Mouse (Mus musculus): ENCODE measurements at regions not wholly inside any gene's neighbourhood (a gene's known extent, or its start where the extent isn't known, plus 50 kb on each side); places are given as distances from the start of the nearest gene placed in this dataset.
A peak's percentile ranks its signal among the peaks of the same experiment; 100 is the strongest.

- no peak for ATAC-seq
- DNase-seq (ENCODE audit: low read depth, low spot score), result no peak
- peaks cover 16% of the 10 kb centered on the region for H3K27me3 ChIP-seq
- POLR2A ChIA-PET, result no interaction called here
- in situ Hi-C loops (cut with MboI; ENCODE audit: low pct_unique_long_range_greater_than_20kb), result no loop called here
- no peak for TF ChIP-seq CTCF (IDR thresholded peaks at IDR 0.05)
- CTCF ChIA-PET, result no interaction called here
Observed at GRCm38 (mm10) chr5:106277231-106277630, 180.7 kb downstream of the Barhl2 start.

GRCm38 (mm10) chr5:106276186-106276585 is 181.8 kb downstream of the Barhl2 start:
- in situ Hi-C loops (cut with MboI; ENCODE audit: low pct_unique_long_range_greater_than_20kb), result no loop called here
- POLR2A ChIA-PET, result no interaction called here

GRCm38 (mm10) chr5:106274617-106275016 is 183.3 kb downstream of the Barhl2 start:
- in situ Hi-C loops (cut with MboI; ENCODE audit: low pct_unique_long_range_greater_than_20kb), result no loop called here
- ChIA-PET CTCF (no interaction called here), POLR2A (no interaction called here)
- no peak for ATAC-seq
- peaks cover 10% of the 10 kb centered on the region for H3K27me3 ChIP-seq
- no peak for DNase-seq (ENCODE audit: low read depth, low spot score)
- TF ChIP-seq CTCF (IDR thresholded peaks at IDR 0.05), result peak; percentile 62

More at GRCm38 (mm10) chr5:106276186-106276585, 181.8 kb downstream of the Barhl2 start:
- H3K27me3 ChIP-seq, result peaks cover 7% of the 10 kb centered on the region
- TF ChIP-seq CTCF (IDR thresholded peaks at IDR 0.05), result no peak
- ATAC-seq (no peak), DNase-seq (ENCODE audit: low read depth, low spot score) (no peak)
- CTCF ChIA-PET, result interaction anchor here (1.3 kb wide), 1 partner anchor 28 kb away, joined by 3 read pairs; no protein-coding TSS in a partner anchor

- ATAC-seq (no peak), DNase-seq (ENCODE audit: low read depth, low spot score) (no peak)
- no peak for TF ChIP-seq CTCF (IDR thresholded peaks at IDR 0.05)
- POLR2A ChIA-PET, result no interaction called here
- H3K27me3 ChIP-seq, result peaks cover 31% of the 10 kb centered on the region
- CTCF ChIA-PET, result no interaction called here
- in situ Hi-C loops (cut with MboI; ENCODE audit: low pct_unique_long_range_greater_than_20kb), result no loop called here
Observed at GRCm38 (mm10) chr5:106264536-106264935, 193.4 kb downstream of the Barhl2 start.

GRCm38 (mm10) chr5:106257179-106257578 is 200.8 kb downstream of the Barhl2 start:
- TF ChIP-seq CTCF (IDR thresholded peaks at IDR 0.05), result no peak

GRCm38 (mm10) chr5:106229154-106229553 is 228.8 kb downstream of the Barhl2 start:
- H3K27me3 ChIP-seq, result peaks cover 18% of the 10 kb centered on the region
- no peak for TF ChIP-seq CTCF (IDR thresholded peaks at IDR 0.05)
- no peak for DNase-seq (ENCODE audit: low read depth, low spot score)
- POLR2A ChIA-PET, result no interaction called here
- ATAC-seq, result no peak
- in situ Hi-C loops (cut with MboI; ENCODE audit: low pct_unique_long_range_greater_than_20kb), result no loop called here
- CTCF ChIA-PET, result no interaction called here

More at GRCm38 (mm10) chr5:106257179-106257578, 200.8 kb downstream of the Barhl2 start:
- ATAC-seq (no peak), DNase-seq (ENCODE audit: low read depth, low spot score) (no peak)
- H3K27me3 ChIP-seq, result peaks cover 15% of the 10 kb centered on the region
- ChIA-PET POLR2A (no interaction called here), CTCF (no interaction called here)
- in situ Hi-C loops (cut with MboI; ENCODE audit: low pct_unique_long_range_greater_than_20kb), result no loop called here

- in situ Hi-C loops (cut with MboI; ENCODE audit: low pct_unique_long_range_greater_than_20kb), result no loop called here
- no peak for DNase-seq (ENCODE audit: low read depth, low spot score)
- peaks cover 14% of the 10 kb centered on the region for H3K27me3 ChIP-seq
- no peak for TF ChIP-seq CTCF (IDR thresholded peaks at IDR 0.05)
- CTCF ChIA-PET, result no interaction called here
- POLR2A ChIA-PET, result no interaction called here
- ATAC-seq, result no peak
Observed at GRCm38 (mm10) chr5:106224141-106224540, 233.8 kb downstream of the Barhl2 start.

- DNase-seq (ENCODE audit: low read depth, low spot score) (no peak), ATAC-seq (no peak)
- ChIA-PET POLR2A (no interaction called here), CTCF (interaction anchor here (0.8 kb wide), 1 partner anchor 13 kb away, joined by 3 read pairs; no protein-coding TSS in a partner anchor)
- in situ Hi-C loops (cut with MboI; ENCODE audit: low pct_unique_long_range_greater_than_20kb), result no loop called here
- no peak for TF ChIP-seq CTCF (IDR thresholded peaks at IDR 0.05)
- peaks cover 24% of the 10 kb centered on the region for H3K27me3 ChIP-seq
Observed at GRCm38 (mm10) chr5:106209543-106209942, 248.4 kb downstream of the Barhl2 start.

- peaks cover 31% of the 10 kb centered on the region for H3K27me3 ChIP-seq
- in situ Hi-C loops (cut with MboI; ENCODE audit: low pct_unique_long_range_greater_than_20kb), result no loop called here
- DNase-seq (ENCODE audit: low read depth, low spot score), result no peak
- no peak for ATAC-seq
- ChIA-PET CTCF (no interaction called here), POLR2A (no interaction called here)
- no peak for TF ChIP-seq CTCF (IDR thresholded peaks at IDR 0.05)
Observed at GRCm38 (mm10) chr5:106207706-106208105, 250.3 kb downstream of the Barhl2 start.

GRCm38 (mm10) chr5:106205724-106206123 is 252.2 kb downstream of the Barhl2 start:
- CTCF ChIA-PET, result no interaction called here
- ATAC-seq (no peak), DNase-seq (ENCODE audit: low read depth, low spot score) (no peak)
- in situ Hi-C loops (cut with MboI; ENCODE audit: low pct_unique_long_range_greater_than_20kb), result no loop called here
- POLR2A ChIA-PET, result no interaction called here
- peaks cover 28% of the 10 kb centered on the region for H3K27me3 ChIP-seq
- no peak for TF ChIP-seq CTCF (IDR thresholded peaks at IDR 0.05)

GRCm38 (mm10) chr5:106200631-106201030 is 257.3 kb downstream of the Barhl2 start:
- in situ Hi-C loops (cut with MboI; ENCODE audit: low pct_unique_long_range_greater_than_20kb), result no loop called here
- no peak for DNase-seq (ENCODE audit: low read depth, low spot score)
- ChIA-PET POLR2A (no interaction called here), CTCF (no interaction called here)
- no peak for ATAC-seq
- H3K27me3 ChIP-seq, result peaks cover 22% of the 10 kb centered on the region
- TF ChIP-seq CTCF (IDR thresholded peaks at IDR 0.05), result no peak

- peaks cover 10% of the 10 kb centered on the region for H3K27me3 ChIP-seq
- POLR2A ChIA-PET, result no interaction called here
- in situ Hi-C loops (cut with MboI; ENCODE audit: low pct_unique_long_range_greater_than_20kb), result no loop called here
- ATAC-seq (no peak), DNase-seq (ENCODE audit: low read depth, low spot score) (no peak)
- no peak for TF ChIP-seq CTCF (IDR thresholded peaks at IDR 0.05)
- CTCF ChIA-PET, result no interaction called here
Observed at GRCm38 (mm10) chr5:106199061-106199460, 258.9 kb downstream of the Barhl2 start.

Data from Patski (cell line).